Mouse (Mus musculus) brain, embryonic 14.5 days (tissue): ENCODE measurements around the gene Tor2a.

Source experiments
- CTCF ChIP-seq: fragments of 200-500 bp; IDR thresholded peaks from 2 replicates; pipeline ENCODE4 v1.5.1; 2012; ENCODE audit warnings: inconsistent platforms, mild to moderate bottlenecking, moderate library complexity, borderline replicate concordance; ENCODE audit not compliant: insufficient read depth, insufficient read length; ENCODE audit errors: extremely low read depth
- POLR2A ChIP-seq: fragments of 200-500 bp; IDR thresholded peaks from 2 replicates; pipeline ENCODE4 v1.6.1; 2012; ENCODE audit warnings: mild to moderate bottlenecking, inconsistent platforms, borderline replicate concordance; ENCODE audit not compliant: poor library complexity, insufficient read depth, insufficient read length, severe bottlenecking; ENCODE audit errors: extremely low read depth

DNA sequence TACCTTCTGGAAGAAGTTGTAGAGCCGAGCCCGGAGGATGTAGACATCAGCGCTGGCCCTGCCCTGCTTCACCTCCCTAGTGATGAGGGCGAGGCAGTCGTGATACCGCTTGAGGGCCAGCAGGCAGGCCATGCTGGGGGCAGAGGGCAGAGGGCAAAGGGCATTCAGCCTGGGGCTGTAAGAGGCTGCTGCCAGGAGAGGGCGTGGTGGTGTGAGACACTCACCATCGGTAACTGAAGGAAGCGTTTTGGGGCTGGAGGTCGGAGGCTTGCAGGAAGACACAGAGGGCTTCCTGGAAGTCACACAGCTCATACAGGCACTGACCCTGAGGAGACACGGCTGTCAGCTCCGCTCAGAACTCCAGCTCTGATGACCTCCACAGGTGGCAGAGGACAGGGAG is 14.9 kb downstream of the Tor2a start:
- TF ChIP-seq CTCF, result no peak
- TF ChIP-seq POLR2A, result no peak
